13 mouse cellular contexts compared by ENCODE assay signal in the genomic region with DNA sequence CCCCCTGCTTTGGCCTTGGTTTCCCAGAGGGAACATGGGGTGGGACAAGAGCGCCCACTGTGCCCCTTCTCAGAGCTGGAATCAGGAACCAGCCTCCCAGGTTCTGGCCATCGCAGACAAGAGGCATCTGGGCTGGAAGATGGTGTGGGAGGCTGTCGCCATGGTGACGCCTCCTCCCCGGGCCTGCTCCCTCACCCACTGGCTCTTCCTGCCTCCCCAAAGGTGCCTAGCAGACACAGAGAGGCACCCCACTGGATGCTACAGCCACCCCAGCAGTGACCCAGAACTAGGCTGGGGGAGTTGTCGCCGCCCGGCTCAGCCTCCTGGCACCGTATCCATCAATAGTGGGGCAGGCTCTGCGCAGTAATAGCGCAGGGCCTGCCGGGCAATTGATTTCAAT.
DNase-seq lines count a peak whose midpoint lies in the region; ATAC-seq and TF ChIP-seq lines count a peak whose summit lies in the region.
"Had no signal": no experiment of that assay in that cellular context is flagged by ENCODE, and none has a peak within 500 bp of the region (broad histone marks: within the 10 kb centered on the region; RNA-seq: fewer than 3 reads in every experiment).

No protein-coding gene starts in this region.

- no peaks in the 10 kb centered on the region for H3K27me3 ChIP-seq in forebrain, embryonic 15.5 days
- peaks cover 6% of the 10 kb centered on the region for H3K27me3 ChIP-seq in kidney, embryonic 14.5 days (ENCODE audit: control insufficient read depth, insufficient read depth, low read length)
- H3K27me3 ChIP-seq: embryonic facial prominence, embryonic 15.5 days had no signal

- 58% methylated on average over 12 of the region's 12 CpGs for WGBS in forebrain, embryonic 15.5 days
- WGBS in kidney, embryonic 14.5 days, result 48% methylated on average over 12 of the region's 12 CpGs
- 88% methylated on average over 12 of the region's 12 CpGs for WGBS in lung, adult 2 months

- TF ChIP-seq POLR2A in lung, adult 2 months (IDR thresholded peaks at IDR 0.05; ENCODE audit: borderline replicate concordance, extremely low read depth, low read depth, low read length), result no peak

- no peak for TF ChIP-seq CTCF in layer of hippocampus, adult 2 months (conservative IDR thresholded peaks at IDR 0.05)
- no peak for TF ChIP-seq CTCF in lung, adult 2 months (IDR thresholded peaks at IDR 0.05; ENCODE audit: insufficient read depth, low read length)

- H3K9ac ChIP-seq in forebrain, embryonic 15.5 days (replicated peaks), result no peak overlapping the region
- H3K9ac ChIP-seq in kidney, embryonic 14.5 days (ENCODE audit: low read depth, low read length), result no peak overlapping the region
- H3K9ac ChIP-seq: embryonic facial prominence, embryonic 15.5 days had no signal

- peak; percentile 51 to 67 for DNase-seq in layer of hippocampus, adult 2 months (ENCODE audit: low spot score in 2 of 2)
- DNase-seq in layer of hippocampus, postnatal 10 days (ENCODE audit: low spot score in 2 of 2), result no peak
- peak; percentile 60 to 80 for DNase-seq in left cerebral cortex, postnatal 25 days (ENCODE audit: low spot score in 2 of 2)
- DNase-seq in right cerebral cortex, postnatal 10 days (ENCODE audit: low spot score in 2 of 2), result peak; percentile 62 to 75
- no peak for DNase-seq in adrenal gland, adult 2 months
- DNase-seq in lung, adult 2 months, result no peak
- DNase-seq: adrenal gland, postnatal 36 days; gastrocnemius, postnatal 14 days; kidney, postnatal 25 days; lung, postnatal 36 days had no signal

- no peaks in the 10 kb centered on the region for H3K9me3 ChIP-seq in forebrain, embryonic 15.5 days
- H3K9me3 ChIP-seq in kidney, embryonic 14.5 days (ENCODE audit: control insufficient read depth, low read length), result no peaks in the 10 kb centered on the region
- H3K9me3 ChIP-seq: embryonic facial prominence, embryonic 15.5 days had no signal

- peaks cover 68% of the 10 kb centered on the region for H3K4me1 ChIP-seq in forebrain, embryonic 15.5 days
- H3K4me1 ChIP-seq in kidney, embryonic 14.5 days (ENCODE audit: control insufficient read depth, insufficient read depth, low read length), result peaks cover 75% of the 10 kb centered on the region
- peaks cover 10% of the 10 kb centered on the region for H3K4me1 ChIP-seq in lung, adult 2 months (ENCODE audit: control insufficient read depth, insufficient read depth, low read length)

- H3K4me2 ChIP-seq in forebrain, embryonic 15.5 days (replicated peaks), result no peak overlapping the region
- H3K4me2 ChIP-seq in kidney, embryonic 14.5 days (replicated peaks; ENCODE audit: low read depth, low read length), result no peak overlapping the region
- H3K4me2 ChIP-seq: embryonic facial prominence, embryonic 15.5 days had no signal

- H3K27ac ChIP-seq in layer of hippocampus, adult 2 months, result peak overlapping the region; percentile 93
- H3K27ac ChIP-seq in forebrain, embryonic 15.5 days (replicated peaks), result peak overlapping the region; percentile 81
- H3K27ac ChIP-seq in kidney, embryonic 14.5 days (ENCODE audit: low read depth, low read length), result no peak overlapping the region
- H3K27ac ChIP-seq: embryonic facial prominence, embryonic 15.5 days had no signal

- intact Hi-C loops in left cerebral cortex, postnatal 25 days (cut with DNase I), result no loop called here

- no peaks in the 10 kb centered on the region for H3K36me3 ChIP-seq in forebrain, embryonic 15.5 days
- H3K36me3 ChIP-seq in kidney, embryonic 14.5 days (ENCODE audit: control insufficient read depth, insufficient read depth, low read length), result no peaks in the 10 kb centered on the region
- H3K36me3 ChIP-seq: embryonic facial prominence, embryonic 15.5 days had no signal

- no peak for ATAC-seq in forebrain, embryonic 15.5 days (replicated peaks)
- ATAC-seq in kidney, embryonic 14.5 days (ENCODE audit: low FRiP score, low TSS enrichment), result no peak

- H3K4me3 ChIP-seq in layer of hippocampus, adult 2 months, result no peak overlapping the region
- H3K4me3 ChIP-seq in forebrain, embryonic 15.5 days, result no peak overlapping the region
- H3K4me3 ChIP-seq in kidney, embryonic 14.5 days (ENCODE audit: low read length), result no peak overlapping the region
- H3K4me3 ChIP-seq in lung, adult 2 months (replicated peaks; ENCODE audit: extremely low read depth, low read depth, low read length), result no peak overlapping the region
- H3K4me3 ChIP-seq: embryonic facial prominence, embryonic 15.5 days had no signal

Comparison
In these comparisons a context has a peak if more than half of its experiments do, and no peak if none do; other contexts are left out.
1. DNase-seq: peak in layer of hippocampus, adult 2 months (2 of 2), left cerebral cortex, postnatal 25 days (2 of 2) and right cerebral cortex, postnatal 10 days (2 of 2); none in layer of hippocampus, postnatal 10 days (0 of 2), adrenal gland, adult 2 months (single experiment) and lung, adult 2 months (single experiment).